Mouse (Mus musculus): ENCODE measurements around the gene Thsd7b. TPM values are rescaled to one million over a fixed set of nuclear protein-coding genes. Genes with fewer than 3 reads are reported as not detected.

The Thsd7b gene
- polyA plus RNA-seq (2012; rRNA removed; ENCODE audit: low replicate concordance): 0.01 TPM in 1 of 2 replicates, not detected in the other

DNA sequence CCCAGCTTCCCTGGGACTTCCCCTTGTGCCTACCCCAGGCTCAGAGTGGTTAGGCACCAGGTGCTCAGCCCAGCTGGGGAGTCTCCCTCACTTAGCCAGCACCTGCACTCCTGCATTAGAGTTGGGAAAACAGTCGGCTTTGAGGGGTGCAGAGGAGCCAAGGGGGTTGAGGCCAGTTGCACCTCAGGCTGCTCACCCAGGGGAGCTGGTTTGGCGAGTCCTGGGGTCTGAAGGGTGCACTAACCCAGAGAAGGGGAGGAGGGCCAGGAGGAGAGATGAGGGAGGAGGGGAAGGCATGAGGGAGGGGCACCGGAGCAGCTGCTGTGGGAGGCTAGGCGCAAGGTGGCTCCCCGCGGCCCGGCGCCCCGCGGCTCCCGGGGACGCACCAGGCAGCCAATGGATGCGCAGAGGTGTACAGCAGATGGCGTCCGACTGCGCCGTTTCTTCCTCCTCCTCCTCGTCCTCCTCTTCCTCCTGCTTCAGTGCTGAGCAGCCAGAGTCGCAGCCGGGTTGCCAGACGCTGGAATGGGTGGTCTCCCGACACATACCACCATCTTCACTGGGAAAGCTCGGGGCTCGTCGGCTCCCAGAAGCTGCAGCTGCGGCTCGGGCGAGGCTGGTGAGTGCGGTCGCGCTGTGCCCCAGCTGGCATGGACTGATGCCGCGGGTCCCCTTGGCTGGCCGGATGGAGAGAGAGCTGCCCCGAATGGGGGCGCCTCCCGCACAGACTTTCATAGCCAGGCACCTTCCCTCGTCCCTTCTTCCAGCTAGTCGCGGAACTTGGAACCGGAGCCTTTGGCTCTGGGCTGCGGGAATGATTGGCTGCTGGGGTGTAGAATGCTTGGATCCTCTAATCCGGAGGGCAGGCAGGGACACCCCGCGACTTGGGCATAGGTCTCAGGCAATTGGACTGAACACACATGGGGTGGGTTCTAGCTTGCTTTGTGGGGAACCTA, at the start of gene Thsd7b:
TSS of gene Thsd7b (plus strand) at position 321 of the 956 bp plus-strand sequence.

All from mammary gland, adult 2 months (tissue).